Mouse (Mus musculus) kidney, postnatal 4 days (tissue): ENCODE results near the gene Cacna1f.

Experiments
- DNase-seq, 2 experiments: peaks; one replicate each; pipeline ENCODE4 v3.0.0; 2021; ENCODE audit warnings: mixed read lengths in 2 of 2

The Cacna1f gene

GRCm38 (mm10) chrX:7606783-7607182, at the start of gene Cacna1f:
Gene Cacna1f (plus strand): TSS chrX:7607083.
- no peak for DNase-seq

DNA sequence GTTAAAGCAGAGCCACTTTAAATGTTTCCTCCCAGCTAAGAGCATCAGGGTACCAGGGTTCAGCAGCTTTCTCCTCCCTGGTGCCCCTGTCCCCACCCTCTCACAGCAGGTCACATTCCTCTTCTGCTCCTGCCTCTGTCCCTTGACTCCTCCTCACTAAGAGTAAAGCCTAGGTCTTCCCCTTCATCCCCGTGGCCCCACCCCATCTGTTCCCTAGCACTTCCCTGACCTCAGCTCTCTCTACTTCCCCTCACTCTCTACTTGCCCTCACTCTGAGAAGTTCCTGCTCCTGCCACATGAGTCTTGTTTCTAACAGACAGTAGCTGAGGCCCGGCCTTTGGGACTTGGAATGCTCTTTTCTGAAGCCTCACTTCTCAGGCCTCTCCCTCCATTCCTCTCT, 43.8 kb upstream of the Cacna1f start:
- DNase-seq, result no peak

DNA sequence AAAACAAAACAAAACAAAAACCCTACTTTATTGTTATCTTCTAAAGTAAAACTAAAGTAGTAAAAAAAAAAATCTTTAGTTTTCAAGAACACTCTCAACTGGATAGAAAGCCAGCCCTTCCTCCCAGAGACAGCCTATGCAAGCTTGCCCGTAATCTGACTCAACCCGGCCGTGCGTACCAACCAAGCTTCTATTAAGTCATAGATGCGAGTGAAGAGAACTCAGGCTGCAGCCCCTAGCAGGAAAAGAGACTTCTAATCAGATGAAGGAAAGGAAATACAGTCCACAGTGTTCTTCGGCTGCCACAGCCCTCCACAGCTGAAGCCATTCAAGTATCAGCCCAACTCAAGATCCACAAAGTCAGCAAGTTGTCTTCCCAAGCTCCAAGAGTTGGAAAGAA, 40.5 kb upstream of the Cacna1f start:
- DNase-seq, result no peak

- DNase-seq, result no peak
These were observed 39.4 kb upstream of the Cacna1f start for GRCm38 (mm10) chrX:7567491-7567890.

DNA sequence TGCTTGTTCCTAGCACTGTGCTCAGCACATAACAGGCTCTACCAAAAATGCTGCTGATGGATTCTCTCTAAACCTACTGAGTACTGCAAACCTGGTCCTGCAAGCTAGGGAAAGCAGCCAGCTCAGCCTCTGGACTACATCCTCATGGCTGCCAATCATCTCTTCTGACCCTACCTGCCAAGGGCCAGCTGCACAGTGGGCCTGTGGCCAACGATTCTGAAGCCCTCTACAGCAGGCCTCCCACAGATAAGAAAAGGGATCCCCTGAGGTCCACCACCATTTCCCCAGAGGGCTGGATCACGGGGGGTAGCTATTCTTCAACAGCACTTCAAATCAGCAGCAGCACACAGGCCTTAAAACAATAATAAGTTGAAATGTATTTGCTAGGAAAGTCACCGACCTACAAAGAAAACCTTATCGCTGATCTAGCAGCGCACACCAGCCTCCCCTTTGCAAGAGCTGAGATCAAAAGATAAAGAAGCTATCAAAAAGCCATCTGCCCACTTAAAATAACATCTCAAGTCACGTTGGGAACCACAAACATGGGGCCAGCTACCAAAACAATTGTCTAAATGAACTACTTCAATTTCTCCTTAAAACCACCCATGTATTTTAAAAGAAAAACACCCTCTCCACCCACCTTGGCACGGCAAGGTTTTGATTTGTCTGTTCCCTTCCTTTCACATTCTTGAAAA, 36.3 kb upstream of the Cacna1f start:
- DNase-seq, result no peak

DNA sequence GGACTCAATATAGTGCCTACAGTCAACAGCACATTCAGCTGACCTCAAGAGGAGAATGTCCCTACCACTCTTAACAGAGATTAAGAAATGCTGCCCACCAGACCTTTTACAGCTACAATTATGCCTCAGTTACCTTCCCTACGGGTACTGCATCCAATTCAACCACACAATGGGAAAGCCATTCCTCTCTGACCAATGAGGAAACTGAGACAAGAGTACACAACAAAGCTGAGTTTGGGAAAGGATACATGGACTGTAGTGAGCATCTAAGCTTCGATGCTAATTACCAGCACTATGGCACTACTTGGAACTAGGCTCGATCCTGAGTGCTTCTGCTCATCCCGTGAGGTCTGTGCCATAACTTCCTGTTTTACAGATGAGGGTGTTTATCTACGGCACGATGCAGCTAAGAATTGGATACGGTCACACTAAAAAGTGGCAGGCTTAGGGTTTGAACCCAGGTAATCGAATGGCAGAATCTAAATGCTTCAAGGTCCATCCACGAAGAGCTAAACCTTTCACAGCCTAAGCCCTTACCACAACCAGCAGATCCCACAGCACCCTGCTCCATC, 35.2 kb upstream of the Cacna1f start:
- no peak for DNase-seq

- DNase-seq, result no peak
These were observed 34.4 kb upstream of the Cacna1f start for GRCm38 (mm10) chrX:7572466-7572865.

- peak; percentile 62 to 79 for DNase-seq
These were observed 33.5 kb upstream of the Cacna1f start, which contains the start of gene Foxp3 for GRCm38 (mm10) chrX:7573176-7574086. Gene Foxp3 (plus strand): TSS chrX:7573644.

GRCm38 (mm10) chrX:7574087-7574884, 32.6 kb upstream of the Cacna1f start, which contains the start of gene Ppp1r3f:
Gene Ppp1r3f (minus strand): TSS chrX:7574283.
- peak; percentile 93 to 96 for DNase-seq

DNA sequence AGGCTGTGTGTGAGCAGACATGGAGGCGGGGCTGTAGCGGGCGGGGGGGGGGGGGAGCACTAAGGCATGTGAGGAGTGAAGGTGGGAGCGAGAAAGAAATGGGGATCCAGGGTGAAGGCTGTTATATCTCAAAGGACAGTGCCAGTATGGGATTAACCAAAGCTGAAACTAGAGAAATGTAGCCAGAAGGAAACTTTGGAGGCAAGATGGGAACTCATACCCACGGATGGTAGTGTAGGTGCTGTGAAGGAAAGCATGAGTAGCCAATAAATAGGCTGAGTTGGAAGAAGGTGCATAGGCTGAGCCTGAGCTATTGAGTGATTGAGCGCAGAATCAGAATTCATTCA, 32.0 kb upstream of the Cacna1f start:
- no peak for DNase-seq

DNA sequence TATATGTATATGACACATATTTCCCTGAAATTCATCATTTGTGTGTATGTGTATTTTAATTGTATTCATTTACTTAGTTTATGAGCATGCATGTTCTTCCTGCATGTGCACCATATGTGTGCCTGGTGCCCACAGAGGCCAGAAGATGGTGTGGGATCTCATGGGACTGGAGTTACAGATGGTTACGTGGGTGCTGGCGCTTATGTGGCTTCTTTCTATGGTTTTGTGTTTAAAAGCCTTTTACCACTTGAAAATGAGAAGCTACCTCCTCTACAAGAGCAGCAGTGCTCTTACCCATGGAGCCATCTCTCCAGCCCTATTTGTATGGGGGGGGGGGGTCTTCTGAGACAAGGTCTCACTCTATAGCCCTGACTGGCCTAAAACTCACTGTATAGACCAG, 25.7 kb upstream of the Cacna1f start:
- no peak for DNase-seq

- DNase-seq, result no peak
These were observed 23.0 kb upstream of the Cacna1f start for GRCm38 (mm10) chrX:7583881-7584280.

DNA sequence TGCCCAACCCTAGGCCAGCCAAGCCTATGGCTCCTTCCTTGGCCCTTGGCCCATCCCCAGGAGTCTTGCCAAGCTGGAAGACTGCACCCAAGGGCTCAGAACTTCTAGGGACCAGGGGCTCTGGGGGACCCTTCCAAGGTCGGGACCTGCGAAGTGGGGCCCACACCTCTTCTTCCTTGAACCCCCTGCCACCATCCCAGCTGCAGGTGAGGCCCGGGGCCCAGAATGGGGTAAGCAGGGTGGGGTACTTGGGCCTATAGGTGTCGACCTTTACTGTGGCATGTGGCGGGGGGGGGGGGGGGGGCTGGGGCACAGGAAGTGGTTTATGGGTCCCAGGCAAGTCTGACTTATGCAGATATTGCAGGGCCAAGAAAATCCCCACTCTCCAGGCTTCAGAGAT, 20.5 kb upstream of the Cacna1f start:
- no peak for DNase-seq

GRCm38 (mm10) chrX:7595371-7595770, 11.5 kb upstream of the Cacna1f start:
- DNase-seq, result no peak

- no peak for DNase-seq
These were observed 2.9 kb upstream of the Cacna1f start for GRCm38 (mm10) chrX:7604004-7604403.

GRCm38 (mm10) chrX:7604879-7605574, 1.9 kb upstream of the Cacna1f start, which contains the start of gene Ccdc22:
Gene Ccdc22 (minus strand): TSS chrX:7605517.
- peak; percentile 84 to 90 for DNase-seq

DNA sequence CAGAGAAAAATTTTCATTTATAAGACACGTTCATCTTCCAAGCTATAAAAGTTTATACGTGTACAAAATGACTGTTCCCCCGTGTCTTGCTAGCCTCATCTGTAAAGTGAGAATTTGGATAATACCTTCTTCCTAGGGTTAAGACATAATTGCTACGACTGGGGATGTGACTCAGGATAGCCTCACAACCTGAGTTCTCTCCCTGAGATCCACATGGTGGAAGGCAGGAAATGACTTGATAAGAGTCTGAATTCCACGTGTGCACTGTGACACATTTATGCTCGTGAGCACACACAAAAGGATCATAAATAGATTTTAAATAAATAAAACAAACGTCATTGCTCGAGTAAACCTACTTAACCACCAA, 1.3 kb upstream of the Cacna1f start:
- DNase-seq, result no peak

- no peak for DNase-seq
These were observed 3.2 kb downstream of the Cacna1f start for GRCm38 (mm10) chrX:7610035-7610434.

DNA sequence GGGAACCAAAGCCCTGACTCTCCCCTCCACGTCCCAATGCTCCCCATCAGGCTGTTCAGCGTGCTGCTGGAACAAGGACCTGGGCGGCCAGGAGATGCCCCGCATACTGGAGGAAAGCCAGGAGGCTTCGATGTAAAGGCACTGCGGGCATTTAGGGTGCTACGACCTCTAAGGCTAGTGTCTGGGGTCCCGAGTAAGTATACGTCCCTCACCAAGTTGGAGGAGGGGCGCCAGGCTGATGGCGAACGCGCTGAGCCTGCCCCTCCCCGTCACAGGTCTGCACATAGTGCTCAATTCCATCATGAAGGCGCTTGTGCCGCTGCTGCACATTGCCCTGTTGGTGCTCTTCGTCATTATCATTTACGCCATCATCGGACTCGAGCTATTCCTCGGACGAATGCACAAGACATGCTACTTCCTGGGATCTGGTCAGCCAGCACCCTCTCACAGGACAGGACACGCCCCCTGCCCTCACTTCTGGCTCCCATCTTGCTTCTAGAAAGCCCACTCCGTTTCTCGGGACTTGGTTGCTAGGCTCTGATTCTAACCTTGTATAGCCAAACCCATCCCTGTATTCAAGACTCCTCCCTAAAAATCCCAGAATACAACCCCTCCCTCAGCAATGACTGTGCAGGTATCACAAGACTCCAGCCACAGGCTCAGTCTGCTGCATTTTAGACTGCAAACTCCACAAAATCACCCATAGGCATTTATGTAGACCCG, 3.8 kb downstream of the Cacna1f start:
- peak in 1 of 2 experiments; percentile 8 for DNase-seq

GRCm38 (mm10) chrX:7617889-7618551, 11.1 kb downstream of the Cacna1f start:
- no peak for DNase-seq

GRCm38 (mm10) chrX:7632560-7632959, 25.7 kb downstream of the Cacna1f start:
- DNase-seq, result no peak
